Mouse (Mus musculus) CH12.LX (cell line): ENCODE measurements around the gene Eml1. TPM values are rescaled to one million over a fixed set of nuclear protein-coding genes. Genes with fewer than 3 reads are reported as not detected.

Source experiments
- DNase-seq: peaks from one replicate; pipeline ENCODE4 v3.0.0-alpha.2; 2013; ENCODE audit errors: extremely low read depth
- H3K27ac ChIP-seq: 2 replicates; pipeline ENCODE4 v1.5.1; 2012; ENCODE audit warnings: low read depth, mild to moderate bottlenecking, control low read depth, moderate library complexity; ENCODE audit not compliant: insufficient read depth
- H3K27me3 ChIP-seq: replicated peaks from 2 replicates; pipeline ENCODE3; 2012; ENCODE audit warnings: inconsistent platforms
- H3K36me3 ChIP-seq, 2 experiments: replicated peaks in 1 of 2; 2 replicates each; pipeline versions ENCODE3 to v1.6.1; 2012; ENCODE audit warnings: inconsistent platforms in 1 of 2, low read length in 1 of 2, mild to moderate bottlenecking in 1 of 2, mixed read lengths in 1 of 2, moderate library complexity in 1 of 2; ENCODE audit not compliant: control insufficient read depth in 1 of 2, insufficient read depth in 1 of 2
- H3K4me1 ChIP-seq, 2 experiments: 2 replicates each; pipeline ENCODE4 v1.6.1; 2012; ENCODE audit warnings: inconsistent platforms in 1 of 2, moderate library complexity in 1 of 2; ENCODE audit not compliant: insufficient read depth in 2 of 2, control insufficient read depth in 1 of 2
- H3K4me2 ChIP-seq: 2 replicates; pipeline ENCODE4 v1.6.1; 2012; ENCODE audit warnings: low read depth, mild to moderate bottlenecking, control low read depth; ENCODE audit not compliant: poor library complexity, insufficient read depth, severe bottlenecking
- H3K4me3 ChIP-seq, 3 experiments: fragments of 150-350 bp in 1 of 3; sonication (generic) in 1 of 3; replicated peaks in 1 of 3; 2 replicates each; pipeline versions ENCODE3 to v1.5.1; 2011 to 2012; ENCODE audit warnings: low read depth in 2 of 3, low read length in 2 of 3, mild to moderate bottlenecking in 2 of 3, moderate library complexity in 2 of 3, control low read depth in 1 of 3, improper control_type of control experiment in 1 of 3, inconsistent platforms in 1 of 3, mixed read lengths in 1 of 3; ENCODE audit not compliant: poor library complexity in 1 of 3
- H3K79me2 ChIP-seq: replicated peaks from 2 replicates; pipeline ENCODE4 v1.6.1; 2012; ENCODE audit warnings: mild to moderate bottlenecking, moderate library complexity; ENCODE audit not compliant: control insufficient read depth, poor library complexity, insufficient read depth, severe bottlenecking; ENCODE audit errors: extremely low read depth
- H3K9ac ChIP-seq: 2 replicates; pipeline ENCODE4 v1.6.1; 2012; ENCODE audit warnings: low read depth, mild to moderate bottlenecking, control low read depth, moderate library complexity; ENCODE audit not compliant: insufficient read depth
- H3K9me3 ChIP-seq: replicated peaks from 2 replicates; pipeline ENCODE3; 2012; ENCODE audit warnings: low read length, inconsistent platforms, mixed read lengths
- BHLHE40 ChIP-seq: IDR thresholded peaks from 2 replicates; pipeline ENCODE4 v1.6.1; 2011; ENCODE audit warnings: mild to moderate bottlenecking, low read depth, low read length, improper control_type of control experiment
- CHD1 ChIP-seq: IDR thresholded peaks from 2 replicates; pipeline ENCODE4 v1.6.1; 2012; ENCODE audit warnings: low read depth, low read length, improper control_type of control experiment, inconsistent platforms
- CHD2 ChIP-seq: IDR thresholded peaks from 2 replicates; pipeline ENCODE4 v1.6.1; 2011; ENCODE audit warnings: low read length, improper control_type of control experiment
- CTCF ChIP-seq, 2 experiments: IDR thresholded peaks in 1 of 2; conservative IDR thresholded peaks in 1 of 2; 2 replicates each; pipeline ENCODE4 v1.5.1; 2011 to 2012; ENCODE audit warnings: low read depth in 2 of 2, low read length in 2 of 2, improper control_type of control experiment in 1 of 2, inconsistent platforms in 1 of 2, mild to moderate bottlenecking in 1 of 2, moderate library complexity in 1 of 2
- ETS1 ChIP-seq: conservative IDR thresholded peaks from 2 replicates; pipeline ENCODE4 v1.6.1; 2012; ENCODE audit warnings: low read depth, mild to moderate bottlenecking, inconsistent platforms, low read length, improper control_type of control experiment, moderate library complexity
- IRF4 ChIP-seq: IDR thresholded peaks from 2 replicates; pipeline ENCODE4 v1.6.1; 2014; ENCODE audit warnings: low read depth, mild to moderate bottlenecking, inconsistent platforms, low read length, improper control_type of control experiment
- KAT2A ChIP-seq: IDR thresholded peaks from 2 replicates; pipeline ENCODE4 v1.6.1; 2012; ENCODE audit warnings: low read length, improper control_type of control experiment, inconsistent platforms; ENCODE audit not compliant: insufficient replicate concordance
- MAFK ChIP-seq: IDR thresholded peaks from 2 replicates; pipeline ENCODE4 v1.6.1; 2011; ENCODE audit warnings: low read length, improper control_type of control experiment; ENCODE audit not compliant: insufficient replicate concordance
- MAX ChIP-seq: IDR thresholded peaks from 2 replicates; pipeline ENCODE4 v1.6.1; 2011; ENCODE audit warnings: low read length, improper control_type of control experiment
- MAZ ChIP-seq: IDR thresholded peaks from 2 replicates; pipeline ENCODE4 v1.6.1; 2012; ENCODE audit warnings: low read depth, mild to moderate bottlenecking, inconsistent platforms, low read length, improper control_type of control experiment, moderate library complexity
- MEF2A ChIP-seq: IDR thresholded peaks from 2 replicates; pipeline ENCODE4 v1.6.1; 2014; ENCODE audit warnings: low read depth, mild to moderate bottlenecking, inconsistent platforms, low read length, improper control_type of control experiment, borderline replicate concordance
- MXI1 ChIP-seq: IDR thresholded peaks from 2 replicates; pipeline ENCODE4 v1.6.1; 2011; ENCODE audit warnings: mild to moderate bottlenecking, low read depth, low read length, improper control_type of control experiment
- NELFE ChIP-seq: IDR thresholded peaks from 2 replicates; pipeline ENCODE4 v1.6.1; 2011; ENCODE audit warnings: low read depth, low read length, improper control_type of control experiment
- POLR2A ChIP-seq: IDR thresholded peaks from 2 replicates; pipeline ENCODE4 v1.6.1; 2011; ENCODE audit warnings: low read depth, mild to moderate bottlenecking, improper control_type of control experiment, low read length
- RAD21 ChIP-seq: IDR thresholded peaks from 2 replicates; pipeline ENCODE4 v1.6.1; 2011; ENCODE audit warnings: low read depth, mild to moderate bottlenecking, low read length, improper control_type of control experiment, moderate library complexity
- RCOR1 ChIP-seq: conservative IDR thresholded peaks from 2 replicates; pipeline ENCODE4 v1.6.1; 2012; ENCODE audit warnings: low read depth, mild to moderate bottlenecking, inconsistent platforms, low read length, improper control_type of control experiment
- TBP ChIP-seq: conservative IDR thresholded peaks from 2 replicates; pipeline ENCODE4 v1.6.1; 2011; ENCODE audit warnings: low read depth, low read length, improper control_type of control experiment
- TCF12 ChIP-seq: IDR thresholded peaks from 2 replicates; pipeline ENCODE4 v1.6.1; 2014; ENCODE audit warnings: low read depth, mild to moderate bottlenecking, inconsistent platforms, low read length, improper control_type of control experiment
- UBTF ChIP-seq: IDR thresholded peaks from 2 replicates; pipeline ENCODE4 v1.6.1; 2012; ENCODE audit warnings: low read depth, mild to moderate bottlenecking, inconsistent platforms, low read length, improper control_type of control experiment, moderate library complexity
- USF1 ChIP-seq: IDR thresholded peaks from 2 replicates; pipeline ENCODE4 v1.6.1; 2014; ENCODE audit warnings: low read depth, mild to moderate bottlenecking, inconsistent platforms, low read length, improper control_type of control experiment
- ZC3H11A ChIP-seq: IDR thresholded peaks from 2 replicates; pipeline ENCODE4 v1.6.1; 2012; ENCODE audit warnings: low read depth, mild to moderate bottlenecking, inconsistent platforms, low read length, improper control_type of control experiment
- ZKSCAN1 ChIP-seq: IDR thresholded peaks from 2 replicates; pipeline ENCODE4 v1.6.1; 2012; ENCODE audit warnings: low read depth, inconsistent platforms, low read length, improper control_type of control experiment, borderline replicate concordance
- ZNF384 ChIP-seq: IDR thresholded peaks from 2 replicates; pipeline ENCODE4 v1.6.1; 2012; ENCODE audit warnings: low read depth, low read length, improper control_type of control experiment, inconsistent platforms
- dilution Hi-C: fragments of 300-500 bp; cut with MboI; formaldehyde crosslinking; loops from 2 replicates; pipeline ENCODE4 v1.14.3; 2020; ENCODE audit warnings: low sequenced_read_pairs; ENCODE audit not compliant: extremely low pct_unique_long_range_greater_than_20kb, extremely low pct_ligation_motif_present
- in situ Hi-C: fragments of 300-500 bp; cut with MboI; formaldehyde crosslinking; loops from 3 replicates; pipeline ENCODE4 v1.14.3; 2019; ENCODE audit warnings: low sequenced_read_pairs, low pct_ligation_motif_present, low pct_unique_long_range_greater_than_20kb, mixed read lengths
- polyA plus RNA-seq: library from polyadenylated mRNA; unstranded; fragments of >175 nt; gene quantifications from 2 replicates; pipeline ENCODE4 v1.2.1, GENCODE M21; 2012; ENCODE audit warnings: low read depth; ENCODE audit not compliant: insufficient read length
- total RNA-seq, 2 experiments: library from RNA; depleted of rRNA; stranded (reverse); fragments of 300-350 nt in 1 of 2; fragments of >200 nt in 1 of 2; gene quantifications; 2 replicates each; pipeline ENCODE4 v1.2.3; 2012 to 2014

Eml1 gene
- total and polyA plus RNA-seq, 3 experiments: not detected

GRCm38 (mm10) chr12:108430964-108431363, 60.2 kb downstream of the Eml1 start:
- Histone ChIP-seq H3K4me2 (no peak overlapping the region), H3K27me3 (peaks cover 84% of the 10 kb centered on the region), H3K27ac (no peak overlapping the region), H3K9me3 (no peaks in the 10 kb centered on the region), H3K4me1 (0 out of 4 replicates have a peak, but pooled peaks cover 0 to 9% of the 10 kb centered on the region in 2 experiments), H3K79me2 (no peaks in the 10 kb centered on the region), H3K36me3 (no peaks in the 10 kb centered on the region), H3K9ac (no peak overlapping the region), H3K4me3 (no peak overlapping the region)
- no peak for TF ChIP-seq CTCF (conservative IDR thresholded peaks at IDR 0.05 in 1 of 2, IDR thresholded peaks at IDR 0.05 in 1 of 2; ENCODE audit: low read depth in 2 of 2, low read length in 2 of 2)
- no peak for TF ChIP-seq ETS1
- TF ChIP-seq NELFE: no peak
- no peak for TF ChIP-seq USF1
- TF ChIP-seq UBTF: no peak
- TF ChIP-seq ZNF384: no peak
- TF ChIP-seq MAZ: no peak
- no peak for TF ChIP-seq BHLHE40
- TF ChIP-seq IRF4: no peak
- no peak for TF ChIP-seq MXI1
- no peak for TF ChIP-seq RAD21
- TF ChIP-seq RCOR1: no peak
- TF ChIP-seq MAX: no peak
- no peak for TF ChIP-seq CHD1
- TF ChIP-seq POLR2A: no peak
- no peak for TF ChIP-seq CHD2
- in situ Hi-C loops (no loop called here), dilution Hi-C loops (no loop called here)
- no peak for DNase-seq

GRCm38 (mm10) chr12:108431714-108432113, 61.0 kb downstream of the Eml1 start:
- H3K4me2 ChIP-seq: no peak overlapping the region
- H3K79me2 ChIP-seq: no peaks in the 10 kb centered on the region
- no peak overlapping the region for H3K4me3 ChIP-seq
- no peak overlapping the region for H3K9ac ChIP-seq
- no peaks in the 10 kb centered on the region for H3K9me3 ChIP-seq
- in situ Hi-C loops: no loop called here
- dilution Hi-C loops: no loop called here
- H3K27me3 ChIP-seq: peaks cover 87% of the 10 kb centered on the region
- H3K27ac ChIP-seq: no peak overlapping the region
- DNase-seq: no peak
- no peaks in the 10 kb centered on the region for H3K36me3 ChIP-seq
- TF ChIP-seq MAFK: no peak
- no peak for TF ChIP-seq CHD1
- no peak for TF ChIP-seq ZKSCAN1
- TF ChIP-seq TBP: no peak
- no peak for TF ChIP-seq RCOR1
- TF ChIP-seq NELFE: no peak
- TF ChIP-seq TCF12: no peak
- no peak for TF ChIP-seq IRF4
- no peak for TF ChIP-seq ZC3H11A
- TF ChIP-seq BHLHE40: no peak
- no peak for TF ChIP-seq POLR2A
- TF ChIP-seq ETS1: no peak
- TF ChIP-seq MEF2A: no peak
- no peak for TF ChIP-seq KAT2A
- TF ChIP-seq RAD21: no peak
- H3K4me1 ChIP-seq: 0 out of 4 replicates have a peak, but pooled peaks cover 0 to 9% of the 10 kb centered on the region in 2 experiments
